Mouse (Mus musculus) liver, adult 2 months (tissue): Measurements from ENCODE around the gene Tm7sf2. TPM values are rescaled to one million over a fixed set of nuclear protein-coding genes. Genes with fewer than 3 reads are reported as not detected.
"Not testable (repeated sequence)": the region's sequence is repeated elsewhere in the genome, so short reads cannot be mapped to it uniquely, and the experiment has no call there.

Source experiments
- DNase-seq: peaks from one replicate; pipeline ENCODE4 v3.0.0-alpha.2; 2011; ENCODE audit warnings: low read depth, low spot score; ENCODE audit errors: extremely low read depth
- H3K27ac ChIP-seq: fragments of 200-500 bp; replicated peaks from 2 replicates; pipeline ENCODE4 v1.5.1; 2012; ENCODE audit warnings: low read depth, mild to moderate bottlenecking, control low read depth, inconsistent platforms, low read length; ENCODE audit not compliant: insufficient read depth
- H3K27me3 ChIP-seq: fragments of 200-500 bp; 2 replicates; pipeline ENCODE4 v1.6.1; 2012; ENCODE audit warnings: mild to moderate bottlenecking, moderate library complexity, low read length, inconsistent platforms; ENCODE audit not compliant: control insufficient read depth, insufficient read depth
- H3K36me3 ChIP-seq: fragments of 200-500 bp; 2 replicates; pipeline ENCODE4 v1.6.1; 2012; ENCODE audit warnings: low read length, inconsistent platforms; ENCODE audit not compliant: control insufficient read depth, insufficient read depth
- H3K4me1 ChIP-seq: fragments of 200-500 bp; 2 replicates; pipeline ENCODE4 v1.6.1; 2011; ENCODE audit warnings: low read length; ENCODE audit not compliant: control insufficient read depth, insufficient read depth
- H3K4me3 ChIP-seq: fragments of 200-500 bp; 2 replicates; pipeline ENCODE4 v1.5.1; 2011; ENCODE audit warnings: low read depth, mild to moderate bottlenecking, control low read depth, low read length, moderate library complexity; ENCODE audit not compliant: insufficient read depth
- H3K79me2 ChIP-seq: fragments of 200-500 bp; 2 replicates; pipeline ENCODE4 v1.6.1; 2012; ENCODE audit warnings: inconsistent platforms, mild to moderate bottlenecking, low read length, moderate library complexity; ENCODE audit not compliant: control insufficient read depth, insufficient read depth
- H3K9ac ChIP-seq: fragments of 200-500 bp; 2 replicates; pipeline ENCODE4 v1.6.1; 2012; ENCODE audit warnings: low read depth, mild to moderate bottlenecking, control low read depth, inconsistent platforms, low read length
- CTCF ChIP-seq: fragments of 200-500 bp; IDR thresholded peaks from 2 replicates; pipeline ENCODE4 v1.5.1; 2011; ENCODE audit warnings: low read depth, low read length, control low read depth
- POLR2A ChIP-seq: fragments of 200-500 bp; IDR thresholded peaks from 2 replicates; pipeline ENCODE4 v1.6.1; 2011; ENCODE audit warnings: low read length, control low read depth; ENCODE audit not compliant: insufficient read depth; ENCODE audit errors: extremely low read depth
- WGBS: fragments of 180-500 bp; shearing (Covaris S2); methylation state at CpG from one replicate; pipeline ENCODE4 v1.1.7; 2018; 5-methylcytosine and 5-hydroxymethylcytosine counted together
- polyA plus RNA-seq: library from polyadenylated mRNA; depleted of rRNA; stranded (reverse); fragments of >200 nt; gene quantifications from 2 replicates; pipeline ENCODE4 v1.2.3, GENCODE M21; 2012
- total RNA-seq: library from RNA; depleted of rRNA; stranded (reverse); fragments of >200 nt; gene quantifications from 2 replicates; pipeline ENCODE4 v1.2.3, GENCODE M21; 2014

The Tm7sf2 gene
- total and polyA plus RNA-seq, 2 experiments: 185 to 503 TPM

- Histone ChIP-seq H3K27ac (peak overlapping the region; percentile 100), H3K27me3 (no peaks in the 10 kb centered on the region), H3K36me3 (peaks cover 18% of the 10 kb centered on the region; the same call in 1 of the 2 replicates), H3K79me2 (peaks cover 25% of the 10 kb centered on the region; the same call in 1 of the 2 replicates), H3K4me1 (peaks cover 30% of the 10 kb centered on the region), H3K4me3 (peak overlapping the region; percentile 69), H3K9ac (peak overlapping the region; percentile 91)
- TF ChIP-seq CTCF (peak; percentile 3; the same call in 1 of the 2 replicates), POLR2A (no peak)
- peak; percentile 71 for DNase-seq
- 5% methylated on average over 20 of the region's 20 CpGs for WGBS
These were observed 22.5 kb downstream of the Tm7sf2 start for GRCm38 (mm10) chr19:6045366-6046293.

- DNase-seq: peak; percentile 61
- WGBS: 41% methylated on average over 4 of the region's 4 CpGs
- H3K4me1 ChIP-seq: peaks cover 22% of the 10 kb centered on the region
- H3K9ac ChIP-seq, H3K4me3 ChIP-seq, H3K36me3 ChIP-seq, H3K27ac ChIP-seq, H3K27me3 ChIP-seq: not testable (repeated sequence)
- peaks cover 21% of the 10 kb centered on the region; the same call in 1 of the 2 replicates for H3K79me2 ChIP-seq
- TF ChIP-seq CTCF: peak; percentile 38; the same call in 1 of the 2 replicates
These were observed 24.1 kb downstream of the Tm7sf2 start for GRCm38 (mm10) chr19:6044102-6044501.

- Histone ChIP-seq H3K4me3 (no peak overlapping the region), H3K9ac (no peak overlapping the region), H3K79me2 (peaks cover 4% of the 10 kb centered on the region; the same call in 1 of the 2 replicates), H3K4me1 (peaks cover 13% of the 10 kb centered on the region; the same call in 1 of the 2 replicates), H3K36me3 (no peaks in the 10 kb centered on the region), H3K27ac (no peak overlapping the region), H3K27me3 (no peaks in the 10 kb centered on the region)
- DNase-seq: no peak
- TF ChIP-seq POLR2A (no peak), CTCF (no peak)
- 76% methylated on average over 9 of the region's 9 CpGs for WGBS
These were observed 25.9 kb downstream of the Tm7sf2 start for GRCm38 (mm10) chr19:6042293-6042692.

- DNase-seq: no peak
- Histone ChIP-seq H3K9ac (no peak overlapping the region), H3K27ac (no peak overlapping the region), H3K4me1 (peaks cover 19% of the 10 kb centered on the region), H3K36me3 (no peaks in the 10 kb centered on the region), H3K4me3 (no peak overlapping the region), H3K27me3 (no peaks in the 10 kb centered on the region), H3K79me2 (no peaks in the 10 kb centered on the region; the same call in 1 of the 2 replicates)
- no peak for TF ChIP-seq POLR2A
- TF ChIP-seq CTCF: no peak
These were observed 28.2 kb downstream of the Tm7sf2 start for GRCm38 (mm10) chr19:6040002-6040401.

GRCm38 (mm10) chr19:6038326-6038725, 29.8 kb downstream of the Tm7sf2 start:
- Histone ChIP-seq H3K9ac (no peak overlapping the region), H3K27ac (no peak overlapping the region), H3K27me3 (no peaks in the 10 kb centered on the region), H3K4me3 (no peak overlapping the region), H3K36me3 (no peaks in the 10 kb centered on the region), H3K4me1 (peaks cover 18% of the 10 kb centered on the region), H3K79me2 (no peaks in the 10 kb centered on the region)
- DNase-seq: no peak
- 71% methylated on average over 7 of the region's 7 CpGs for whole genome bisulfite sequencing
- TF ChIP-seq CTCF (no peak), POLR2A (no peak)

- Histone ChIP-seq H3K4me3 (no peak overlapping the region), H3K27ac (no peak overlapping the region), H3K79me2 (no peaks in the 10 kb centered on the region), H3K27me3 (no peaks in the 10 kb centered on the region), H3K9ac (no peak overlapping the region), H3K36me3 (no peaks in the 10 kb centered on the region), H3K4me1 (peaks cover 20% of the 10 kb centered on the region)
- DNase-seq: peak; percentile 86
- no peak for TF ChIP-seq CTCF
- no peak for TF ChIP-seq POLR2A
These were observed 30.5 kb downstream of the Tm7sf2 start for GRCm38 (mm10) chr19:6037695-6038094.
